Mouse (Mus musculus) cerebellum, postnatal 25 days (tissue): ENCODE data around the gene Metap2.
A peak's percentile ranks its signal among the peaks of the same experiment; 100 is the strongest.
"Not testable (repeated sequence)": the region's sequence is repeated elsewhere in the genome, so short reads cannot be mapped to it uniquely, and the experiment has no call there.

Source experiments
- DNase-seq, 2 experiments: peaks; one replicate each; pipeline ENCODE4 v3.0.0; 2021; ENCODE audit warnings: mixed read lengths in 2 of 2

Gene Metap2

DNA sequence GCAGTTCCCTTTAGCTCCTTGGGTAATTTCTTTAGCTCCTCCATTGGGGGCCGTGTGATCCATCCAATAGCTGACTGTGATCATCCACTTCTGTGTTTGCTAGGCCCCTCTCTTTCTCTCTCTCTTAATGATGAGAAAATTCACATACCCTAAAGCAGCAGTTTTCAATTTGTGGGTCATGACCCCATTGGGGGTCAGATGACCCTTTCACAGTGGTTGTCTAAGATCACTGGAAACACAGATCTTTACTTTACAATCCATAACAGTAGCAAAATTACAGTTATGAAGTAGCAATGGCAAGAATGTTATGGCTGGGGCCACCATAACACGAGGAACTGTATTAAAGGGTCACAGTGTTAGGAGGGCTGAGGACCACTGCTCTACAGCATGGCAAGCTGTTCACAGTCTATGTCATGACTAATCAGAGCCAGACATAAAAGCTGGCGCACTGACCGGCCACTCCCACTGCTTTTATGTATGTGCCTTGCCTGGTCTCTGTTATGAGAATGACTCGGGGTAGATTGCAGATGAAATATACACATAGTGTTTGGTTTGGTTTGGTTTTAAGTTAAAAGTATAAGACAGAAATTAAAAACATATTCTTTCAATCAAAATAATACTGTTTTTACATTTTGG, 13.0 kb upstream of the Metap2 start:
- no peak for DNase-seq

DNA sequence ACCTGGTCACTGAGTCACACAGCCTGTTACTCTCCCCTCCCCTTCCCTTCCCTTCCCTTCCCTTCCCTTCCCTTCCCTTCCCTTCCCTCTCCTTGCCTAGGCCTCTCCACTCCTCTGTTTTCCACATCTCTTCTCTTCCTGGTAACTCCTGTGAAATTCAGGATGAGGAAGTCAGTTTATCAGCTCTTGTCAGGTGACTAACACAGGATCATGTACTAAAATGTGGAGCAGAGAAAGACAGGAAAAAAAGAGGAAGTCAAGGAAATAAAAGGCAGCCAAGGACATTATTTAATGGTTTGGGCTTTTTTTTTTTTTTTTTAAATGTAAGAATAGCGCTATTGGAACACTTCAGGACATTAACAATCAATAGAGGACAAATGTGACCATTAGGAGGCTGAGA, 12.1 kb upstream of the Metap2 start:
- DNase-seq: no peak

DNA sequence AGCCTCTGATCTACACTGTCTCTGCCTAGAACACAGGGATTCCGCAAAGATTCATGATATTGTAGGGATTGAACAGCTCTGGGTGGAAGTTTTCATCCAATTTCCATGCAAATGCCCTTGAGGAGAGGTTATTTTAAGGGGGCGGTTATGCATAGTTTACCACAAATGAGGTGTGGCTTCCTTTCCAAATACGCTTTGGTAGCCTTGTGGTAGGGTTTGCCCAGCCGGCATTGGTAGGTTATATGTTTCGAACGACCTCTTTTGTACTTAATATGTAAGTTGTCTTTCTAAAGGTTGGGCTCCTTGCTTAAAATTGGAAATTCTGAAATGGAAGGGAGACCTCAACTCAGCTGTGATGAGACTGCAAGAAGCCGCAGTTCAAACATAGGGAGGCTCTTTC, 11.6 kb upstream of the Metap2 start:
- DNase-seq: no peak

GRCm38 (mm10) chr10:93907376-93907775, 10.5 kb upstream of the Metap2 start:
- DNase-seq: no peak

GRCm38 (mm10) chr10:93899907-93900306, 3.0 kb upstream of the Metap2 start:
- DNase-seq: no peak

DNA sequence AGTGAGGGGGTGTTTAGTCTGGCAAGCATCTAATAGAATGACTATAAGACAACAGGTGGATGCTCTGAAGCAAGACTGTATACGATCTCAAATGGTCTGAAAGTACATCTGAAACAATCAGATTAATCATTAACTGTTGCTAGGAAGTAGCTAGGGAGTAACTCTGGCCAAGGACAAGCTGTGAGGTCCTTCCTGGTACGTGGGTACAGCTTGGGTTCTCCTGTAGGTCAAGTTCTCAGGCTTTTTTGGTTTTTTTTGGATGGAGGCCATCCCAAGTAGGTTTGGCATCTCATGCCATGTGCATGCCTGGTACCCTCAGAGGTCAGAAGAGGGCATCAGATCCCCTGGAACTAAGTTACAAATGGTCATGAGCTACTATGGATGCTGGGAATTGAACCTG, 2.4 kb upstream of the Metap2 start:
- no peak for DNase-seq

DNA sequence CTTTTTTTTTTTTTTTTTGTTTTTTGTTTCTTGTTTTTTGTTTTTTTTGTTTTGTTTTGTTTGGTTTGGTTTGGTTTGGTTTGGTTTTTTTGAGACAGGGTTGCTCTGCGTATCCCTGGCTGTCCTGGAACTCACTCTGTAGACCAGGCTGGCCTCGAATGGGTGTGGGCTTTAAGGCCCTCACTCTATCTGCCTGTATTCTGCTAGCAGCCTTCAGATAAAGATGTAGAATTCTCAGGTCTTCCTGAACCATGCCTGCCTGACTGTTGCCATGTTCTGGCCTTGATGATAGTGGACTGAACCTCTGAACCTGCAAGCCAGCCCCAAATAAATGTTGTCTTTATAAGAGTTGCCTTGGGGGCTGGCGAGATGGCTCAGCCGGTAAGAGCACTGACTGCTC, 4.3 kb downstream of the Metap2 start:
- DNase-seq: no peak

DNA sequence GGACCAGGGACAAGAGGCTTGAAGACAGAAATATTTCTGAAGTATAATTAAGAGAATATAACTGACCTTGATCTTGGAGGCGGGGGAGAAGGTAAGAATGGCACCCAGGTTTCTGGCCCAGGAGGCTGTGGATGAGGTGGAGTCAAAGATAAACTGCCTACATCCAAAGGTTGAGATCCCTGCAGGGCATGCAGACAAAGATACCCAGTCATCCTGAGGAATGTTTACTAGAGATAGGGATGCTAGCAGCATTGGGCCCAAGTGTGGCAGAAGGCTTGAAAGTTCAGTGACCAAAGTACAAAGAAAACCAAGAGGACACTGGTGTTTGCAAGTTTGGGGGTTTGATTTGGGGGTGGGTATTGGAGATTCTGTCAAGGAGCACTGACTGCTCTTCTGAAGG, 5.9 kb downstream of the Metap2 start:
- DNase-seq: no peak

- no peak for DNase-seq
These were observed 6.3 kb downstream of the Metap2 start for GRCm38 (mm10) chr10:93890565-93890964.

DNA sequence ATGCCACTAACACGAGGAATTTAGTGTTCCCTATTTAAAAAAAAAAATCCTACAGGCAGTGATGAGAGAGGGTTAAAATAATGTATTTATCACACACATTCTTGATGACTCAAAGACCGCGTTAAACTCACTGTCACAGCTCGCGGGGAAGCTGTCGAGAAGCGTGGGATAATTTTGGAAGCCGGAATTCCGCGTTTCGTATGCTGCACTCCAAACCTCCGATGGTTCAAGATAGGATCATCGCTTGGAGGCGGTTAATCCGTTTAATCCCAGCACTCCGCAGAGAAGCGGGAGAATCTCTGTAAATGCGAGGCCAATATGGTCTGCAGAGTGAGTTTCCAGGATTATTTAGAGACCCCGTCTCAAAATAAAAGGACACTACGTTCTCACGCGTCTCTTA, 6.9 kb downstream of the Metap2 start:
- DNase-seq: no peak

DNA sequence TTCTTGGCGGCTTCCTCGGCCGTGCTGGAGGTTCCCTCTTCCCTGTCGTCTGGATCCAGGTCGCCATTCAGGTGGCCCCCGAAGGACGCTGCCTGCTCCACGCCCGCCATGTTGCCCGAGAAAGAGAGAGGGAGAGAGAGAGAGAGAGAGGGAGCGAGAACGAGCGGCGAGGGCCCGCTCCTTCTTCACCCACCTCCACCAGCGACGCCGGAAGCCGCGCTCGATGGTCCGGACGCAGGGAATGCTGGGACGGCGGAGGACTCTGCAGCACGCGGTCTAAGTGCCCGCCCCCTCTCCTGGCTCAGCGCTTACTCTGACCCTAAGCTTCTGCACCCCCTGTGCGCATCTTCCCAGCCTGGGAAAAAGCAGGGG, 7.3 kb downstream of the Metap2 start:
- DNase-seq: peak; percentile 90 to 95

GRCm38 (mm10) chr10:93888935-93889578, 7.8 kb downstream of the Metap2 start:
- peak in 1 of 2 experiments; percentile 72 for DNase-seq

DNA sequence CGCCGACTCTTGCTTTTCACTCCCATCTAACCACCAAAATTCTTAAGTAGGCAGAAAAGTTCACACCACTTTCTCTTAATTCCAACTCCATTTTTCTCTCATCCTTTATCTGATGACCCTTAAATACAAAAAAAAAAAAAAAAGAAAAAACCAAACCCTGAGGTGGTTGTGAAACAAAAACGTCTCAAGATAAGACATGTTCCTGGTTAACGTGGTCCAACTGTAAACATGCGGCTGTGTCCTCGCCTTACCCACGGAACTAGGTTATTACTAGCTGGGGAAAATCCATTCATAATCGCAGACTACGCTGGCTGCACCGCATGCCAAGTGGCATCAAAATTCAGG, 8.3 kb downstream of the Metap2 start:
- no peak for DNase-seq

DNA sequence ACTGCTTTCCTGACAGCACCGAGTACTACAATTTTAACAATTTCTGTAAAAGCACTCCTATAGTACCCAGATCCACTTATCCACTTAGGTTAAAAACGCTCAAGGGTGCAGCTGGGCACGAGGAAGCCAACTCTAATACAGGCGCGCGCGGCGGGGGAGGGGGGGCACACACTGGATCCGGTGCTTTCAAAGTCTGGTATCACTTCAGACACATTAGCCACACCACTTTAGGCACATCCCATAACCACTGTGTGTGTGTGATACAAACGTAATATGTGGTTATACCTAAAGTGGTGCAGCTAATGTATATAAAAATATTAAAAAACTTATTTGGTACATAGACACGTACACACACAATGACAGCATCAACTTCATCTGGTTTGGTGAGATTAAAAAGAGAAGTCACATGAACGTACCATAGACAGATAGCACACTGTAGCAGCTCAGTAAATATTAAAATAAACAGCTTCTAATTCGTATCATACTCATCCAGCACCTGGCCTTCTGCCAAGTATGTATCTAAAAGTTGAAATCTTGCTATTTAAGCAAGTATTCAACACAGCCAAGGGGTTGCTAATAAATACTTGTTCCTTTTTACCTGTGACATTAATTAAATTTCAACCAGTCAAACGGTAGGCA, 10.9 kb downstream of the Metap2 start:
- DNase-seq: peak in 1 of 2 experiments; percentile 14

- no peak for DNase-seq
These were observed 14.0 kb downstream of the Metap2 start for GRCm38 (mm10) chr10:93882738-93883364.

DNA sequence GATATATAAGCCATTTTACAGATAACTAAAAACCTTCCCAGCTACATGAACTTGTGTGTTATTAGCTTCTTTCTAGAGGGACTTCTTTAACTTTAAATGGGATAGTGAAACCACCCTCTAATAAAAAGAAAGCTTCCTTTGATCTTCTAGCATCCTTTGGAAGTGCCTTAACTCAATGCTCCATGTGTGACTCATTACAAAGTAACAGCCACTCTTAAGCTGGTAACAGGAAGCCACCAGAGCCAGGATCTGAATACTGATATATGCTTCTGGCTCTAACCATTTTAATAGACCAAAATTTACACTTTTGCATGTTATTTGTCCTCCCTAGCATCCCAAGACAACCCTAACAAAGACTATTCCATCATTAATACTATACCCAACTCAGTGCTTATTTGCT, 15.0 kb downstream of the Metap2 start:
- DNase-seq: no peak

- DNase-seq: no peak
These were observed 18.2 kb downstream of the Metap2 start for GRCm38 (mm10) chr10:93878732-93879131.

GRCm38 (mm10) chr10:93876772-93877171, 20.1 kb downstream of the Metap2 start:
- no peak for DNase-seq

GRCm38 (mm10) chr10:93868886-93869285, 28.0 kb downstream of the Metap2 start:
- no peak for DNase-seq

DNA sequence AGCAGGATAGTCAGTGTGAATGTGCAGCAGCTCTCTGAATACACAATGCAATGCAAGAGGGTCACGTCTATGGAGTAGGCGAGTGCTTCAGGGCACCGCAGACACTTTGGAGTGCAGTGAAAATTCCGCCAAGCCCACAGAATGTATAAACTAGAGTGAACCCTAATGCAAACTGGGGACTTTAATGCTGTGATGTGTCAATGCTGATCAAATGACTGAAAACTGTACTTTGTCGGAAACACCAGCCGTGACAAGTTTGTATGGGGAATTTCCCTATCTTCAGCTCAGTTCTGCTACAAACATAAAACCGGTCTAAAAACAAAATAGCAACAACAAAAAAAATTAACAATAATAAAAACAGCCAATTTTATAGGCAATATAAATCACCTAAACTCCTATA, 28.5 kb downstream of the Metap2 start:
- DNase-seq: no peak

GRCm38 (mm10) chr10:93856095-93856494, 40.8 kb downstream of the Metap2 start:
- no peak for DNase-seq

- no peak for DNase-seq
These were observed 41.8 kb downstream of the Metap2 start for GRCm38 (mm10) chr10:93855126-93855525.

- no peak for DNase-seq
These were observed 50.2 kb downstream of the Metap2 start for GRCm38 (mm10) chr10:93846706-93847105.

DNA sequence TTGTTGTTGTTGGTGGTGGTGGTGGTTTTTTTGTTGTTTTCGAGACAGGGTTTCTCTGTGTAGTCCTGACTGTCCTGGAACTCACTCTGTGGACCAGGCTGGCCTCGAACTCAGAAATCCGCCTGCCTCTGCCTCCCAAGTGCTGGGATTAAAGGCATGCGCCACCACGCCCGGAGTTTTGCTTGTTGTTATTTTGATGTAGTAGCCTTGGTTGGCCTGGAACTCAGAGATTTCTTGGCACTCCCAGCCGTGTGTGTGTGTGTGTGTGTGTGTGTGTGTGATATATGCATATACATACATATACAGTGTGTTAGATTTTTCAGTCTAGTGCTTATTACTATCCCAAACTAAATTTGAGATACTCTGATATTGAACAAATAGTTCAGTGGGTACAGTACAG, 61.8 kb downstream of the Metap2 start:
- DNase-seq: not testable (repeated sequence)
